Mouse (Mus musculus): Measurements from ENCODE around the gene Klk8. TPM values are rescaled to one million over a fixed set of nuclear protein-coding genes. Genes with fewer than 3 reads are reported as not detected.

Klk8 gene
- 0.11 and 0.12 TPM in 2 replicates for polyA plus RNA-seq (2012)

GRCm38 (mm10) chr7:43797333-43797769 lies at the start of gene Klk8:
Gene Klk8, plus strand, starts transcription at chr7:43797577.
- Histone ChIP-seq H3K4me3 (replicated peaks) (no peak within 1 kb of the TSS), H3K27me3 (ENCODE audit: control insufficient read depth) (peaks cover 31% of the 10 kb centered on the region), H3K36me3 (ENCODE audit: control insufficient read depth) (no peaks in the 10 kb centered on the region), H3K9me3 (ENCODE audit: control insufficient read depth, low read length) (no peaks in the 10 kb centered on the region), H3K4me1 (ENCODE audit: control insufficient read depth) (no peaks in the 10 kb centered on the region)
- TF ChIP-seq GATA1 (IDR thresholded peaks at IDR 0.05; ENCODE audit: low read length) (no peak), TAL1 (IDR thresholded peaks at IDR 0.05; ENCODE audit: low read length) (no peak)

- no peaks in the 10 kb centered on the region for H3K4me1 ChIP-seq (ENCODE audit: control insufficient read depth)
- TF ChIP-seq GATA1 (IDR thresholded peaks at IDR 0.05; ENCODE audit: low read length) (no peak), TAL1 (IDR thresholded peaks at IDR 0.05; ENCODE audit: low read length) (no peak)
- H3K36me3 ChIP-seq (ENCODE audit: control insufficient read depth) = no peaks in the 10 kb centered on the region
- no peaks in the 10 kb centered on the region for H3K27me3 ChIP-seq (ENCODE audit: control insufficient read depth)
- H3K4me3 ChIP-seq (replicated peaks) = no peak overlapping the region
- H3K9me3 ChIP-seq (ENCODE audit: control insufficient read depth, low read length) = no peaks in the 10 kb centered on the region
These were observed 49.6 kb upstream of the Klk8 start for GRCm38 (mm10) chr7:43747788-43748187.

GRCm38 (mm10) chr7:43752806-43753205 lies 44.6 kb upstream of the Klk8 start:
- Histone ChIP-seq H3K4me3 (replicated peaks) (no peak overlapping the region), H3K4me1 (ENCODE audit: control insufficient read depth) (no peaks in the 10 kb centered on the region), H3K9me3 (ENCODE audit: control insufficient read depth, low read length) (no peaks in the 10 kb centered on the region), H3K36me3 (ENCODE audit: control insufficient read depth) (no peaks in the 10 kb centered on the region), H3K27me3 (ENCODE audit: control insufficient read depth) (no peaks in the 10 kb centered on the region)
- TF ChIP-seq GATA1 (IDR thresholded peaks at IDR 0.05; ENCODE audit: low read length) = no peak
- TF ChIP-seq TAL1 (IDR thresholded peaks at IDR 0.05; ENCODE audit: low read length) = no peak

GRCm38 (mm10) chr7:43766484-43766883 lies 30.9 kb upstream of the Klk8 start:
- Histone ChIP-seq H3K36me3 (ENCODE audit: control insufficient read depth) (no peaks in the 10 kb centered on the region), H3K9me3 (ENCODE audit: control insufficient read depth, low read length) (peaks cover 2% of the 10 kb centered on the region; the same call in 1 of the 2 replicates), H3K4me3 (replicated peaks) (no peak overlapping the region), H3K27me3 (ENCODE audit: control insufficient read depth) (no peaks in the 10 kb centered on the region), H3K4me1 (ENCODE audit: control insufficient read depth) (no peaks in the 10 kb centered on the region)
- no peak for TF ChIP-seq GATA1 (IDR thresholded peaks at IDR 0.05; ENCODE audit: low read length)
- no peak for TF ChIP-seq TAL1 (IDR thresholded peaks at IDR 0.05; ENCODE audit: low read length)

GRCm38 (mm10) chr7:43768597-43768996 lies 28.8 kb upstream of the Klk8 start, which contains the start of gene Klk12:
Gene Klk12, plus strand, starts transcription at chr7:43768897.
- H3K4me1 ChIP-seq (ENCODE audit: control insufficient read depth) = no peaks in the 10 kb centered on the region
- no peaks in the 10 kb centered on the region for H3K27me3 ChIP-seq (ENCODE audit: control insufficient read depth)
- H3K9me3 ChIP-seq (ENCODE audit: control insufficient read depth, low read length) = peaks cover 2% of the 10 kb centered on the region; the same call in 1 of the 2 replicates
- no peaks in the 10 kb centered on the region for H3K36me3 ChIP-seq (ENCODE audit: control insufficient read depth)
- TF ChIP-seq TAL1 (IDR thresholded peaks at IDR 0.05; ENCODE audit: low read length) (no peak), GATA1 (IDR thresholded peaks at IDR 0.05; ENCODE audit: low read length) (no peak)
- H3K4me3 ChIP-seq (replicated peaks) = no peak within 1 kb of the TSS

GRCm38 (mm10) chr7:43769636-43770035 lies 27.7 kb upstream of the Klk8 start:
- Histone ChIP-seq H3K4me3 (replicated peaks) (no peak overlapping the region), H3K36me3 (ENCODE audit: control insufficient read depth) (no peaks in the 10 kb centered on the region), H3K9me3 (ENCODE audit: control insufficient read depth, low read length) (peaks cover 2% of the 10 kb centered on the region; the same call in 1 of the 2 replicates)

GRCm38 (mm10) chr7:43770701-43771100 lies 26.7 kb upstream of the Klk8 start:
- Histone ChIP-seq H3K4me3 (replicated peaks) (no peak overlapping the region), H3K36me3 (ENCODE audit: control insufficient read depth) (no peaks in the 10 kb centered on the region), H3K4me1 (ENCODE audit: control insufficient read depth) (no peaks in the 10 kb centered on the region), H3K9me3 (ENCODE audit: control insufficient read depth, low read length) (peaks cover 2% of the 10 kb centered on the region; the same call in 1 of the 2 replicates), H3K27me3 (ENCODE audit: control insufficient read depth) (no peaks in the 10 kb centered on the region)
- TF ChIP-seq GATA1 (IDR thresholded peaks at IDR 0.05; ENCODE audit: low read length) (no peak), TAL1 (IDR thresholded peaks at IDR 0.05; ENCODE audit: low read length) (no peak)

More at GRCm38 (mm10) chr7:43769636-43770035, 27.7 kb upstream of the Klk8 start:
- no peaks in the 10 kb centered on the region for H3K4me1 ChIP-seq (ENCODE audit: control insufficient read depth)
- H3K27me3 ChIP-seq (ENCODE audit: control insufficient read depth) = no peaks in the 10 kb centered on the region
- TF ChIP-seq GATA1 (IDR thresholded peaks at IDR 0.05; ENCODE audit: low read length) (no peak), TAL1 (IDR thresholded peaks at IDR 0.05; ENCODE audit: low read length) (no peak)

- Histone ChIP-seq H3K27me3 (ENCODE audit: control insufficient read depth) (no peaks in the 10 kb centered on the region), H3K4me1 (ENCODE audit: control insufficient read depth) (no peaks in the 10 kb centered on the region), H3K9me3 (ENCODE audit: control insufficient read depth, low read length) (peaks cover 2% of the 10 kb centered on the region; the same call in 1 of the 2 replicates), H3K36me3 (ENCODE audit: control insufficient read depth) (no peaks in the 10 kb centered on the region), H3K4me3 (replicated peaks) (no peak overlapping the region)
- TF ChIP-seq TAL1 (IDR thresholded peaks at IDR 0.05; ENCODE audit: low read length) (no peak), GATA1 (IDR thresholded peaks at IDR 0.05; ENCODE audit: low read length) (no peak)
These were observed 25.5 kb upstream of the Klk8 start for GRCm38 (mm10) chr7:43771916-43772315.

- Histone ChIP-seq H3K9me3 (ENCODE audit: control insufficient read depth, low read length) (peaks cover 2% of the 10 kb centered on the region; the same call in 1 of the 2 replicates), H3K27me3 (ENCODE audit: control insufficient read depth) (no peaks in the 10 kb centered on the region), H3K36me3 (ENCODE audit: control insufficient read depth) (no peaks in the 10 kb centered on the region), H3K4me3 (replicated peaks) (no peak overlapping the region), H3K4me1 (ENCODE audit: control insufficient read depth) (no peaks in the 10 kb centered on the region)
- TF ChIP-seq TAL1 (IDR thresholded peaks at IDR 0.05; ENCODE audit: low read length) = no peak
- TF ChIP-seq GATA1 (IDR thresholded peaks at IDR 0.05; ENCODE audit: low read length) = no peak
These were observed 24.5 kb upstream of the Klk8 start for GRCm38 (mm10) chr7:43772901-43773300.

GRCm38 (mm10) chr7:43774364-43774763 lies 23.0 kb upstream of the Klk8 start, which contains the start of gene Klk11:
Gene Klk11, plus strand, starts transcription at chr7:43774604.
- peaks cover 2% of the 10 kb centered on the region; the same call in 1 of the 2 replicates for H3K9me3 ChIP-seq (ENCODE audit: control insufficient read depth, low read length)
- H3K36me3 ChIP-seq (ENCODE audit: control insufficient read depth) = no peaks in the 10 kb centered on the region
- H3K4me3 ChIP-seq (replicated peaks) = no peak within 1 kb of the TSS
- H3K27me3 ChIP-seq (ENCODE audit: control insufficient read depth) = no peaks in the 10 kb centered on the region
- TF ChIP-seq GATA1 (IDR thresholded peaks at IDR 0.05; ENCODE audit: low read length) (no peak), TAL1 (IDR thresholded peaks at IDR 0.05; ENCODE audit: low read length) (no peak)
- no peaks in the 10 kb centered on the region for H3K4me1 ChIP-seq (ENCODE audit: control insufficient read depth)

All from erythroblast, embryonic 14.5 days (primary cell).